10 mouse cellular contexts compared by ENCODE assay signal in the genomic region with DNA sequence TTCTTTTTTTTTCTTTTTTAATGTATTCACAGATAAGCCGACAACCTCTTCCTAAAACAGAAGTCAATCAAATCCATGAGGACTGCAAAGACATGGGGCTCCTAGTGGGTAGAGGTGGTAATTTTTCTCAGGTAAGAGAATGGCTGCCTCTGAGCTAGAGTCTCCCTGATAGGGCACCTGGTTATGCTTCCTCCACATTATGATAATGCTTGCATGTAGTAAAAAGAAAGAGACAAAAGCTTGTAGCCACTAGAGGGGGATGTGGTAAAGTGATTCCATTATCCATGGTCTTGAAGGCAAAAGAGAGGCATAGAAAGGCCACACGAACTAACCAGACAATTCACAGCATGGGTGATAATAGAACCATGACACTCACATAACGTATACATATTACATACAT. TPM values are rescaled to one million over a fixed set of nuclear protein-coding genes. Genes with fewer than 3 reads are reported as not detected.
A peak's percentile ranks its signal among the peaks of the same experiment; 100 is the strongest.
DNase-seq lines count a peak whose midpoint lies in the region; ATAC-seq and TF ChIP-seq lines count a peak whose summit lies in the region.
"Had no signal": no experiment of that assay in that cellular context is flagged by ENCODE, and none has a peak within 500 bp of the region (broad histone marks: within the 10 kb centered on the region; RNA-seq: fewer than 3 reads in every experiment).

No protein-coding gene starts in this region.

- no peak for TF ChIP-seq EP300 in lung, postnatal 0 days (IDR thresholded peaks at IDR 0.05)

- H3K36me3 ChIP-seq in lung, postnatal 0 days (ENCODE audit: insufficient read depth, low read length) = no peaks in the 10 kb centered on the region

- 70% methylated on average over 3 of the region's 3 CpGs for WGBS in lung, postnatal 0 days

- H3K27ac ChIP-seq in layer of hippocampus, adult 2 months = no peak overlapping the region
- H3K27ac ChIP-seq in lung, postnatal 0 days (ENCODE audit: low read length) = no peak overlapping the region

- TF ChIP-seq CTCF in layer of hippocampus, adult 2 months (conservative IDR thresholded peaks at IDR 0.05) = peak; percentile 70
- peak; percentile 55 for TF ChIP-seq CTCF in lung, postnatal 0 days (IDR thresholded peaks at IDR 0.05)

- DNase-seq in layer of hippocampus, adult 2 months (ENCODE audit: low spot score in 2 of 2) = peak in 1 of 2 experiments; percentile 18
- no peak for DNase-seq in layer of hippocampus, adult 9-10 months (ENCODE audit: low spot score)
- peak; percentile 85 for DNase-seq in NIH3T3 (ENCODE audit: low read depth)
- DNase-seq in embryo, embryonic 11.5 days (ENCODE audit: low read depth, low spot score) = peak; percentile 13
- DNase-seq in lung, postnatal 0 days (ENCODE audit: low spot score) = peak; percentile 53
- no peak for DNase-seq in ovary, postnatal 14 days (ENCODE audit: low spot score)
- no peak for DNase-seq in urinary bladder, adult 18-20 months (ENCODE audit: low spot score in 2 of 2)
- no peak for DNase-seq in urinary bladder, postnatal 36 days (ENCODE audit: low spot score in 2 of 2)

- no peak overlapping the region for H3K4me2 ChIP-seq in lung, postnatal 0 days (replicated peaks; ENCODE audit: low read depth, low read length)

- no peaks in the 10 kb centered on the region for H3K27me3 ChIP-seq in lung, postnatal 0 days (replicated peaks; ENCODE audit: insufficient read depth, low read length)

- no peaks in the 10 kb centered on the region for H3K9me3 ChIP-seq in lung, postnatal 0 days (ENCODE audit: low read length)

- H3K4me3 ChIP-seq in layer of hippocampus, adult 2 months = no peak overlapping the region
- H3K4me3 ChIP-seq in lung, postnatal 0 days (ENCODE audit: low read depth, low read length) = no peak overlapping the region

- H3K9ac ChIP-seq in lung, postnatal 0 days (replicated peaks; ENCODE audit: low read depth) = no peak overlapping the region

- no peaks in the 10 kb centered on the region for H3K4me1 ChIP-seq in lung, postnatal 0 days (ENCODE audit: insufficient read depth, low read depth, low read length)

- ATAC-seq in lung, postnatal 0 days = peak; percentile 75

RNA-seq across cellular contexts. Expression of gene Agxt2, which starts 42.1 kb away (rescaled TPM):
- not detected for total RNA-seq in layer of hippocampus, adult 2 months (2021)
- polyA plus RNA-seq in lung, postnatal 0 days (2015; fragmentation: Nextera tagmentation; extraction: Ambion mirVana) = not detected in 2 replicates
- polyA plus RNA-seq: limb, embryonic 11.5 days; spleen, adult 2 months had no signal

Comparison
In these comparisons a context has a peak if more than half of its experiments do, and no peak if none do; other contexts are left out.
1. DNase-seq: peak in NIH3T3 (single experiment), embryo, embryonic 11.5 days (single experiment) and lung, postnatal 0 days (single experiment); none in layer of hippocampus, adult 9-10 months (single experiment), ovary, postnatal 14 days (single experiment), urinary bladder, adult 18-20 months (0 of 2) and urinary bladder, postnatal 36 days (0 of 2).